Mouse (Mus musculus) gastrocnemius, postnatal 14 days (tissue): ENCODE measurements around the gene Fbxl19. TPM values are rescaled to one million over a fixed set of nuclear protein-coding genes. Genes with fewer than 3 reads are reported as not detected.
A peak's percentile ranks its signal among the peaks of the same experiment; 100 is the strongest.

ENCODE experiments used
- DNase-seq: peaks from one replicate; pipeline ENCODE4 v3.0.0; 2021; ENCODE audit warnings: mixed read lengths
- intact Hi-C: fragments of 180-260 bp; cut with DNase I; formaldehyde crosslinking; loops from one replicate; pipeline ENCODE4 v1.15.1; 2025; ENCODE audit warnings: low total_unique reads
- long read RNA-seq, 2 experiments: library from polyadenylated mRNA; stranded (forward); transcript quantifications; one replicate each; pipeline ENCODE4 v2.0.0; 2021
- total RNA-seq, 2 experiments: library from RNA; stranded (reverse); gene quantifications; 2 replicates each; pipeline ENCODE4 v1.2.3; 2021

Fbxl19 gene
- total RNA-seq: 1 to 10 TPM; 2.4 to 3.1 TPM
- long read RNA-seq, experiment 1: 0 reads
- long read RNA-seq, experiment 2: 0 reads

GRCm38 (mm10) chr7:127744366-127745045 lies at the start of gene Fbxl19:
Gene Fbxl19 (plus strand): TSS chr7:127744543.
- intact Hi-C loops: loop anchor here (5.0 kb wide), 1 partner anchor 72 kb away; no protein-coding TSS in a partner anchor

GRCm38 (mm10) chr7:127698986-127699385 lies 45.4 kb upstream of the Fbxl19 start:
- no peak for DNase-seq
- intact Hi-C loops: no loop called here

More at GRCm38 (mm10) chr7:127744366-127745045, at the start of gene Fbxl19:
- peak; percentile 69 for DNase-seq

- intact Hi-C loops: no loop called here
These were observed 43.5 kb upstream of the Fbxl19 start for GRCm38 (mm10) chr7:127700712-127701331.

GRCm38 (mm10) chr7:127703561-127704178 lies 40.7 kb upstream of the Fbxl19 start:
- DNase-seq: no peak
- intact Hi-C loops: no loop called here

More at GRCm38 (mm10) chr7:127700712-127701331, 43.5 kb upstream of the Fbxl19 start:
- DNase-seq: no peak

GRCm38 (mm10) chr7:127704598-127704997 lies 39.7 kb upstream of the Fbxl19 start:
- intact Hi-C loops: no loop called here
- no peak for DNase-seq

GRCm38 (mm10) chr7:127705706-127706105 lies 38.6 kb upstream of the Fbxl19 start:
- intact Hi-C loops: loop anchor here (2.0 kb wide), 1 partner anchor 31 kb away; no protein-coding TSS in a partner anchor
- no peak for DNase-seq

GRCm38 (mm10) chr7:127707045-127707956 lies 37.0 kb upstream of the Fbxl19 start:
- intact Hi-C loops: loop anchor here (2.0 kb wide), 1 partner anchor 32 kb away; no protein-coding TSS in a partner anchor
- DNase-seq: peak; percentile 29

- DNase-seq: no peak
- intact Hi-C loops: loop anchor here (2.0 kb wide), 1 partner anchor 33 kb away; no protein-coding TSS in a partner anchor
These were observed 36.5 kb upstream of the Fbxl19 start for GRCm38 (mm10) chr7:127707957-127708206.

GRCm38 (mm10) chr7:127708207-127709078 lies 35.9 kb upstream of the Fbxl19 start, which contains the start of gene Bcl7c:
Gene Bcl7c (minus strand): TSS chr7:127708933.
- intact Hi-C loops: no loop called here
- peak; percentile 91 for DNase-seq

- intact Hi-C loops: no loop called here
- DNase-seq: no peak
These were observed 34.9 kb upstream of the Fbxl19 start for GRCm38 (mm10) chr7:127709261-127709979.

- no peak for DNase-seq
- intact Hi-C loops: no loop called here
These were observed 33.3 kb upstream of the Fbxl19 start for GRCm38 (mm10) chr7:127711031-127711430.

GRCm38 (mm10) chr7:127711456-127711855 lies 32.9 kb upstream of the Fbxl19 start:
- intact Hi-C loops: no loop called here
- peak; percentile 61 for DNase-seq

GRCm38 (mm10) chr7:127712461-127713385 lies 31.6 kb upstream of the Fbxl19 start, which contains the start of gene Ctf1:
Gene Ctf1 (plus strand): TSS chr7:127712736.
- intact Hi-C loops: no loop called here
- DNase-seq: peak; percentile 86

GRCm38 (mm10) chr7:127714816-127715215 lies 29.5 kb upstream of the Fbxl19 start:
- intact Hi-C loops: loop anchor here (5.0 kb wide), 1 partner anchor 37 kb away; no protein-coding TSS in a partner anchor

GRCm38 (mm10) chr7:127716992-127717391 lies 27.4 kb upstream of the Fbxl19 start:
- intact Hi-C loops: loop anchor here (5.0 kb wide), 1 partner anchor 35 kb away; no protein-coding TSS in a partner anchor
- peak; percentile 80 for DNase-seq

More at GRCm38 (mm10) chr7:127714816-127715215, 29.5 kb upstream of the Fbxl19 start:
- DNase-seq: no peak

GRCm38 (mm10) chr7:127718339-127718738 lies 26.0 kb upstream of the Fbxl19 start:
- DNase-seq: no peak
- intact Hi-C loops: loop anchor here (5.0 kb wide), 1 partner anchor 34 kb away; no protein-coding TSS in a partner anchor
